Comparison of ENCODE assay signal across 13 mouse cellular contexts in genomic region chr5:103177010-103177409, GRCm38 (mm10). TPM values are rescaled to one million over a fixed set of nuclear protein-coding genes. Genes with fewer than 3 reads are reported as not detected.
DNase-seq lines count a peak whose midpoint lies in the region; ATAC-seq lines count a peak whose summit lies in the region.
"Had no signal": no experiment of that assay in that cellular context is flagged by ENCODE, and none has a peak within 500 bp of the region (broad histone marks: within the 10 kb centered on the region; RNA-seq: fewer than 3 reads in every experiment).

No protein-coding gene starts in this region.

- H3K27me3 ChIP-seq in heart, embryonic 13.5 days (replicated peaks): no peaks in the 10 kb centered on the region
- no peaks in the 10 kb centered on the region for H3K27me3 ChIP-seq in neural tube, embryonic 14.5 days (ENCODE audit: control insufficient read depth, insufficient read depth, low read length)
- no peaks in the 10 kb centered on the region for H3K27me3 ChIP-seq in kidney, embryonic 14.5 days (ENCODE audit: control insufficient read depth, insufficient read depth, low read length)
- H3K27me3 ChIP-seq: limb, embryonic 13.5 days; Patski had no signal

- peak; percentile 54 to 55 for DNase-seq in cerebellum, postnatal 14 days
- DNase-seq in cerebellum, adult 11-12 months: no peak
- DNase-seq in layer of hippocampus, adult 9-11 months: peak; percentile 66
- no peak for DNase-seq in layer of hippocampus, adult 11-12 months (ENCODE audit: low spot score)
- no peak for DNase-seq in left cerebral cortex, postnatal 36 days (ENCODE audit: low spot score in 2 of 2)
- DNase-seq: kidney, postnatal 4 days; lung, postnatal 10 days had no signal

- no peaks in the 10 kb centered on the region for H3K36me3 ChIP-seq in heart, embryonic 13.5 days
- no peaks in the 10 kb centered on the region for H3K36me3 ChIP-seq in neural tube, embryonic 14.5 days (ENCODE audit: control insufficient read depth, insufficient read depth, low read length)
- no peaks in the 10 kb centered on the region for H3K36me3 ChIP-seq in kidney, embryonic 14.5 days (ENCODE audit: control insufficient read depth, insufficient read depth, low read length)
- H3K36me3 ChIP-seq: limb, embryonic 13.5 days had no signal

- H3K4me2 ChIP-seq in heart, embryonic 13.5 days: peak overlapping the region; percentile 34; the same call in 1 of the 2 replicates
- no peak overlapping the region for H3K4me2 ChIP-seq in neural tube, embryonic 14.5 days (ENCODE audit: low read depth, low read length)
- H3K4me2 ChIP-seq in kidney, embryonic 14.5 days (replicated peaks; ENCODE audit: low read depth, low read length): no peak overlapping the region
- H3K4me2 ChIP-seq: limb, embryonic 13.5 days had no signal

- H3K4me3 ChIP-seq in heart, embryonic 13.5 days: no peak overlapping the region
- no peak overlapping the region for H3K4me3 ChIP-seq in neural tube, embryonic 14.5 days (ENCODE audit: low read depth, low read length)
- no peak overlapping the region for H3K4me3 ChIP-seq in kidney, embryonic 14.5 days (ENCODE audit: low read length)
- H3K4me3 ChIP-seq: erythroblast, embryonic 14.5 days; limb, embryonic 13.5 days had no signal

- ATAC-seq in heart, embryonic 13.5 days (ENCODE audit: extremely low read depth, insufficient number of reproducible peaks, low FRiP score, low TSS enrichment): peak; percentile 66; the same call in 1 of the 2 replicates
- peak; percentile 41; the same call in 1 of the 2 replicates for ATAC-seq in neural tube, embryonic 14.5 days (ENCODE audit: low read depth)
- ATAC-seq in kidney, embryonic 14.5 days (ENCODE audit: low FRiP score, low TSS enrichment): no peak
- ATAC-seq: Patski had no signal

- H3K27ac ChIP-seq in heart, embryonic 13.5 days (replicated peaks): peak overlapping the region; percentile 65
- peak overlapping the region; percentile 69; the same call in 1 of the 2 replicates for H3K27ac ChIP-seq in neural tube, embryonic 14.5 days (ENCODE audit: low read depth, low read length)
- H3K27ac ChIP-seq in kidney, embryonic 14.5 days (ENCODE audit: low read depth, low read length): no peak overlapping the region
- H3K27ac ChIP-seq: limb, embryonic 13.5 days had no signal

- intact Hi-C loops in left cerebral cortex, postnatal 36 days (cut with DNase I): no loop called here

- WGBS in heart, embryonic 13.5 days: 8% methylated on average over 5 of the region's 5 CpGs
- 28% methylated on average over 5 of the region's 5 CpGs for WGBS in neural tube, embryonic 14.5 days
- WGBS in kidney, embryonic 14.5 days: 39% methylated on average over 5 of the region's 5 CpGs

- peaks cover 19% of the 10 kb centered on the region for H3K4me1 ChIP-seq in heart, embryonic 13.5 days
- H3K4me1 ChIP-seq in neural tube, embryonic 14.5 days (ENCODE audit: control insufficient read depth, insufficient read depth, low read length): peaks cover 6% of the 10 kb centered on the region; the same call in 1 of the 2 replicates
- H3K4me1 ChIP-seq in kidney, embryonic 14.5 days (ENCODE audit: control insufficient read depth, insufficient read depth, low read length): no peaks in the 10 kb centered on the region

- no peak overlapping the region for H3K9ac ChIP-seq in heart, embryonic 13.5 days
- no peak overlapping the region for H3K9ac ChIP-seq in neural tube, embryonic 14.5 days (replicated peaks; ENCODE audit: low read depth, low read length)
- no peak overlapping the region for H3K9ac ChIP-seq in kidney, embryonic 14.5 days (ENCODE audit: low read depth, low read length)
- H3K9ac ChIP-seq: limb, embryonic 13.5 days had no signal

- H3K9me3 ChIP-seq in heart, embryonic 13.5 days: no peaks in the 10 kb centered on the region
- no peaks in the 10 kb centered on the region for H3K9me3 ChIP-seq in neural tube, embryonic 14.5 days (ENCODE audit: control insufficient read depth, low read length)
- no peaks in the 10 kb centered on the region for H3K9me3 ChIP-seq in kidney, embryonic 14.5 days (ENCODE audit: control insufficient read depth, low read length)
- H3K9me3 ChIP-seq: limb, embryonic 13.5 days had no signal

RNA-seq across cellular contexts. Expression of gene Mapk10, which starts 34.1 kb away (rescaled TPM):
- polyA plus RNA-seq in heart, embryonic 13.5 days (2015; fragmentation: Nextera tagmentation; extraction: Ambion mirVana): 0.43 and 1.0 TPM in 2 replicates
- 106 and 115 TPM in 2 replicates for polyA plus RNA-seq in neural tube, embryonic 14.5 days (2014; fragmentation: Nextera tagmentation; extraction: Ambion mirVana)
- 100 to 1,000 TPM; 443 to 506 TPM for total RNA-seq in left cerebral cortex, postnatal 36 days (2021)
- polyA plus RNA-seq in kidney, embryonic 14.5 days (2014; fragmentation: Nextera tagmentation; extraction: Ambion mirVana): 0.36 and 0.38 TPM in 2 replicates
- polyA plus RNA-seq: erythroblast, embryonic 14.5 days had no signal

Comparison
In these comparisons a context has a peak if more than half of its experiments do, and no peak if none do; other contexts are left out.
1. DNase-seq: peak in cerebellum, postnatal 14 days (2 of 2) and layer of hippocampus, adult 9-11 months (single experiment); none in cerebellum, adult 11-12 months (single experiment), layer of hippocampus, adult 11-12 months (single experiment) and left cerebral cortex, postnatal 36 days (0 of 2).
2. RNA of gene Mapk10, which starts 34.1 kb away (polyA plus RNA-seq): 106 to 115 TPM in neural tube, embryonic 14.5 days; 0.43 to 1.0 TPM in heart, embryonic 13.5 days and 0.36 to 0.38 TPM in kidney, embryonic 14.5 days; every median in the first group is over 10 times any median in the second.